Mouse (Mus musculus) stomach, embryonic 14.5 days (tissue): Measurements from ENCODE around the gene Trmt44. TPM values are rescaled to one million over a fixed set of nuclear protein-coding genes. Genes with fewer than 3 reads are reported as not detected.
A peak's percentile ranks its signal among the peaks of the same experiment; 100 is the strongest.

ENCODE experiments used
- ATAC-seq: fragments of 200-750 bp; cut with Nextera tagmentation; 2 replicates; pipeline ENCODE4 v1.8.0; 2017; ENCODE audit warnings: low read depth, moderate TSS enrichment; ENCODE audit not compliant: insufficient number of reproducible peaks, insufficient read depth, low FRiP score
- H3K27ac ChIP-seq: fragments of 300-500 bp; sonication (generic); 2 replicates; pipeline ENCODE4 v1.5.1; 2014; ENCODE audit warnings: mild to moderate bottlenecking, low read length, moderate library complexity, mixed read lengths
- H3K27me3 ChIP-seq: fragments of 300-500 bp; sonication (generic); 2 replicates; pipeline ENCODE4 v1.6.1; 2014; ENCODE audit warnings: low read length, control low read depth, mixed read lengths; ENCODE audit not compliant: control insufficient read depth, insufficient read depth
- H3K36me3 ChIP-seq: fragments of 300-500 bp; sonication (generic); 2 replicates; pipeline ENCODE4 v1.6.1; 2014; ENCODE audit warnings: mild to moderate bottlenecking, control low read depth, low read length, moderate library complexity, mixed read lengths; ENCODE audit not compliant: control insufficient read depth, insufficient read depth
- H3K4me1 ChIP-seq: fragments of 300-500 bp; sonication (generic); 2 replicates; pipeline ENCODE4 v1.6.1; 2014; ENCODE audit warnings: low read length, control low read depth, mixed read lengths; ENCODE audit not compliant: control insufficient read depth, insufficient read depth
- H3K4me2 ChIP-seq: fragments of 300-500 bp; sonication (generic); replicated peaks from 2 replicates; pipeline ENCODE4 v1.6.1; 2014; ENCODE audit warnings: low read depth, low read length, control low read depth
- H3K4me3 ChIP-seq: fragments of 300-500 bp; sonication (generic); 2 replicates; pipeline ENCODE4 v1.5.1; 2014; ENCODE audit warnings: low read depth, low read length, control low read depth
- H3K9ac ChIP-seq: fragments of 300-500 bp; sonication (generic); replicated peaks from 2 replicates; pipeline ENCODE4 v1.6.1; 2014; ENCODE audit warnings: low read depth, mild to moderate bottlenecking, control low read depth, low read length, moderate library complexity, mixed read lengths
- H3K9me3 ChIP-seq: fragments of 300-500 bp; sonication (generic); 2 replicates; pipeline ENCODE4 v1.6.1; 2016; ENCODE audit warnings: low read depth, low read length, control low read depth; ENCODE audit not compliant: control insufficient read depth
- WGBS: fragments of 180-500 bp; shearing (Covaris S2); extraction: QIAGEN DNeasy Blood & Tissue Kit; methylation state at CpG from one replicate; pipeline ENCODE4 v1.1.7; 2014; 5-methylcytosine and 5-hydroxymethylcytosine counted together
- polyA plus RNA-seq: library from polyadenylated mRNA; unstranded; fragments of >200 nt; fragmentation: Nextera tagmentation; extraction: Ambion mirVana; gene quantifications from 2 replicates; pipeline ENCODE4 v1.2.1, GENCODE M21; 2014

Gene Trmt44
- polyA plus RNA-seq, 1 experiment from 2014 or later: 8.7 TPM

DNA sequence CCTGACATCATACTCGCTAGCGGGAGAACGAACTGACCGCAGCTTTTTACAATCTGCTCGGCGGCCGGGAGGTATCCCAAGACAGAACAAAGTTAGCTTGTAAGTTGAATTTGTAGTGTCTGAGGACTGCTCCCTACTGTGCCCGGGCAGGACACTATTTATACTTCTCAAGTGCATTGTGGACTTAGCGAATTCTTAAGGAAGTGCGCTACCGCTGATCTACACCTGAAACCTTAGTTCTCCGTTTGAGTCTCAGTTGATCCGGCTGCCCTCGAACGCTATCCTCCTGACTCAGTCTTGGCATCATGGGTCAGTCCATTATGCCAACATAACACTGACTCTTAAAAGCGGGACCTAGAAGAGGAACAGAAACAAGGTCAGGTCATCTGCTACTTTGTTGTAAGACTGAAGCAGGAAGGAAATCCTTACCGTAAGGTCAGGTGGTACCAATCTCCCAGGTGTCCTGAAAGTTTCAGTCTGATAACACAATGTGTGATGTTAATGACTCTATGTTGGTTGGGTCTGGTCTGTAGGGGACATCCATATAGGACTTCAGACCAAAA, 8.4 kb upstream of the Trmt44 start:
- H3K27ac ChIP-seq: peak overlapping the region; percentile 45; the same call in 1 of the 2 replicates
- H3K9me3 ChIP-seq: no peaks in the 10 kb centered on the region
- peaks cover 7% of the 10 kb centered on the region; the same call in 1 of the 2 replicates for H3K36me3 ChIP-seq
- H3K9ac ChIP-seq: peak overlapping the region; percentile 43
- H3K27me3 ChIP-seq: no peaks in the 10 kb centered on the region
- H3K4me3 ChIP-seq: peak overlapping the region; percentile 59
- 0 out of 2 replicates have a peak, but pooled peaks have one; percentile 35 for ATAC-seq
- H3K4me1 ChIP-seq: no peaks in the 10 kb centered on the region; the same call in 1 of the 2 replicates
- WGBS: 3% methylated on average over 17 of the region's 17 CpGs
- H3K4me2 ChIP-seq: peak overlapping the region; percentile 82

DNA sequence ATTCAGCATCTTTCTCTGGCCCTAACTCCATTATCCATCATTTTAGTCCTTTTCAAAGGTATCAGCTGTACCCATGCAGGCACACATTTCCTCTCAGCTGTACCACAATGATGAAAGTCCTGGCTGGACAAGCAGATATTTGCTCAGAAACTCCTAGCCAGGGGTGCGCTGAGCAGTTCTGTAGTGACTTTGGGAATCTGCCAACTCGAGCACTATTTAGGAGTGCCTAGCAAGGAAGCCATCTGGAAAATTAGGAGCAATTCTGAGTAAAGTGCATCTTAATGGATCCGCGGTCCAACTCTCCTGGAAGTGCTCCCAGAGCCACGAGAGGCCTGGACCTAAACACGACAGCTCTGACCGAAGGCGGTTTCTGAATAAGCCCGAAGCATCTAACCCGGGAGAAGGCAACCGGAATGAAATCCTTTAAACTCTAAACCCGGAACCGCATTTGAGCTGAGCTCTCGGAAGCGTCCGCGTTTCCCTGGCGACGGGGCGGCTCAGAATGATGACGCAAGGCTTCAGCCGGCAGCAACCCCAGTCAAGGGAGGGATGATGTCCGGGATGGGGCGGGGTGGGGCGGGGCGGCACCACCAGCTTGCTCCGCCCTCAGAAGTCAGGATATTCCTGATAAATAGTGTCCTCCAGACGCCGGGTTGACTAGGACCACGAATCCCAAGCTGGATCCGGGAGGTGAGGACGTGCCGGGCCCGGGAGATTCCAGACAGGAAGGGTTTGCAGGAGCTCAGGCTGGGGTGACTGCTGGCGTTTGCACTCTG, 7.8 kb upstream of the Trmt44 start, which contains the start of gene Acox3:
TSS of gene Acox3 (plus strand) at position 596 of the 776 bp plus-strand sequence.
- WGBS: 1% methylated on average over 35 of the region's 35 CpGs
- peak within 1 kb of the TSS; percentile 82 for H3K4me2 ChIP-seq
- peak within 1 kb of the TSS; percentile 43 for H3K9ac ChIP-seq
- H3K27me3 ChIP-seq: no peaks in the 10 kb centered on the region
- peak; percentile 92 for ATAC-seq
- peak within 1 kb of the TSS; percentile 45; the same call in 1 of the 2 replicates for H3K27ac ChIP-seq
- H3K9me3 ChIP-seq: no peaks in the 10 kb centered on the region
- H3K4me3 ChIP-seq: peak within 1 kb of the TSS; percentile 59
- H3K4me1 ChIP-seq: no peaks in the 10 kb centered on the region; the same call in 1 of the 2 replicates
- H3K36me3 ChIP-seq: peaks cover 1% of the 10 kb centered on the region; the same call in 1 of the 2 replicates

DNA sequence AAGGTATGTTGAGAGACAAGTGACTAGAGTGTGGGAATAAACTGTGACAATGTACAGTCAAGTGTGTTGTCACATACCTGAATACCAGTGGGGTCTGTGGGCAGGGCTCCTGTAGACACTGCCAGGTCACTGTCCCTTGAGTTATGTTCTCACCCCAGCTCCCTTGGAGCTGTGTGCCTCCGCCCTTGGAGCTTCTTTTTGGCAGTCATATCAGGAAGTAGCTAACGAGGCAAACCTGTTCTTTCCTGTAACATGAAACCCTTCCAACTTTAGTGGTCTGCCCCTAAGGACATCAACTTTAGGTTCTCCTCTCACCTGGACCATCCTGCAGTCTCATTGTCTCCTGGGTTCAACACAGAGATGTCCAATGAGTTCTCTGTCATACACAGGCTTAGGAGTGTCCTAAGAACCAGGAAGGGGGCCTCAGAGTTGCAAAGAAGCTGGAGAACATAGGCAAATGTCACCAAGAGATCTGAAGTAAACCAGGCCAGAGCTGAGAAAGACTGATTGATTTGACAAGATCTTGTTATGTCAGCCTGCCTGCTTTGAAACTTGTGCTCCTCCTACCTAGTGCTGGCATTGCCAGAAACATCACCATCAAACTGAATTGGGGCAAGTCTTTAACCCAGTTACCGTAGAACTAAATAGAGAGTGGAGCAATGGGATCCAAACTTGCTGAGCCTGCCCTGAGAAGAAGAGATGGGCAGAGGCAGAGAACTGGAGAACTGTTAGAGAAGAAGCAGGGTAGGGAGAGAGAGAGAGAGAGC, 5.5 kb upstream of the Trmt44 start:
- no peak for ATAC-seq
- Histone ChIP-seq H3K4me1 (no peaks in the 10 kb centered on the region; the same call in 1 of the 2 replicates), H3K36me3 (no peaks in the 10 kb centered on the region), H3K27me3 (no peaks in the 10 kb centered on the region), H3K9me3 (no peaks in the 10 kb centered on the region), H3K9ac (no peak overlapping the region), H3K4me2 (no peak overlapping the region), H3K27ac (no peak overlapping the region), H3K4me3 (no peak overlapping the region)
- 48% methylated on average over 3 of the region's 3 CpGs for WGBS

DNA sequence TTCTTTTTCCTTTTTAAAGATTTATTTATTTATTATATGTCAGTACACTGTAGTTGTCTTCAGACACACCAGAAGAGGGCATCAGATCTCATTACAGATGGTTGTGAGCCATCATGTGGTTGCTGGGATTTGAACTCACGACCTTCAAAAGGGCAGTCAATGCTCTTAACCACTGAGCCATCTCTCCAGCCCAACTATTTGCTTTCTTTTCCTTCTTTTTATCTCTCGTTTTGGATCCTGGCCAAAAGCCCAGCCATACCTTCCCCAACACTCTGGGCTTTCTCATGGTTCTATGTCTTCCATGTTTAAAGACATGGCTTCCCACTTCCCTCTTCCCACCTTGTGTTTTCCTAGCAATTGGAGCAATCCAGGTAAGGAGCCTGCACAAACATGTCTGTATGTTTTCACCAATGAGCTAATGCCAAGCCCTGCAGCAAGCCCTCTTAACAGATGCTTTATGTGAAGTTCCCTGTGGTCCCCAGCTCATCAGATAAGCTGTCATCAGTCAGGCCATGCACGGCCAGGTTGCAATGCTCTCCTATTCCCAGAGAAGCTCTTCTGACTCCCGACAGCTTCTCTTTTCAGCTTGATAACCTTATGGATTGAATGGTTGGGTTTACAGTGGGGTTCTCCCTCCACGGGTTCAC, 4.5 kb upstream of the Trmt44 start:
- WGBS: 39% methylated on average over 5 of the region's 5 CpGs

DNA sequence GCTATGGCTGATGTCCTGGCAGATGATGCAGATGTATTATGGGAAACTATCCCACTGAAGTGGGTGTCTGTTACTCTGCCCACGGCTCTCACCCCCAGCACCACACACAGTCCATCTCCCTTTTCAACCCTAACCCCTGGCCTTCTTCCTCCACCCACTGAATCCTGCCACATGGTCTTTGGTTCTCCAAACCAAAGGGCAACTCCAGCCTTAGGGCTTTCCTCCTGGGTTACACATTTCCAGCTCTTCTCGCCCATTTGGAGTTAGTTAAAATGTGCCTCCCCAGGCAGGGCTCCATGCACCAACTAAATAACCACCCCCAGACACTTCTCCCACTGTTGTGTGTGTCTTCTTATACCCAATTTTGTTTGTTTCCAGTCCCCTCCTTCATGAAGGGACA, 3.5 kb upstream of the Trmt44 start:
- ATAC-seq: no peak
- no peaks in the 10 kb centered on the region for H3K27me3 ChIP-seq
- 70% methylated on average over 2 of the region's 2 CpGs for WGBS

More for the DNA sequence above, 4.5 kb upstream of the Trmt44 start:
- no peak overlapping the region for H3K9ac ChIP-seq
- no peaks in the 10 kb centered on the region for H3K36me3 ChIP-seq
- H3K9me3 ChIP-seq: no peaks in the 10 kb centered on the region
- H3K27me3 ChIP-seq: no peaks in the 10 kb centered on the region
- no peak overlapping the region for H3K4me2 ChIP-seq
- H3K27ac ChIP-seq: no peak overlapping the region
- H3K4me1 ChIP-seq: no peaks in the 10 kb centered on the region; the same call in 1 of the 2 replicates
- no peak for ATAC-seq
- no peak overlapping the region for H3K4me3 ChIP-seq

DNA sequence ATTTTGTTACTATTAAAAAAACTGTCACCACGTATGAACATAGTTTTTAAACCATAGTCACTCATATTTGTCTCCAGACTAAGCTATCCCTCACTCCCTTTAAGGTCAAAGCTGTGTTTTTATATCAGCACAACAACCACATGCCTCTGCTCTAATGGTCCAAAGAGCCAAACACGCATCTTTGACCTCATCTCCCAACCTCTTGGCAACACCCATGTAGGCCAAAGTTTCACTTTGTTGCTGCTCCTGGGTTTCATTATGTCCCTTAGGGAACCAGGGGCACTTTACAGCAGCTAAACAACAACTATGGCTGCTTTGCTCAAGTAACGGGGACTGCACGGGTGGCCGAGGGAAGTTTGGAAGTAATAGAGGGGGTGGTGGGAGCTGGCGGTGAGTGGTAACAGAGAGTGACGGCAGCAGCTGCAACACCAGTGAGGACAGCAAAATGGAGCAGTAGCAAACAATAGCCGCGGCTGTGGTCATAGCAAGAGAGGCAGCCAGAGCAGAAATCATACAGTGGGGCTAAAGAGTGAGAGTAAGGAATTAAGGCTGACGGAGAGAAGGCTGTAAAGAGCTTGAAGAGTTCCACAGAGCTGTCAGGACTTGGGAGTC, 1.6 kb upstream of the Trmt44 start:
- no peak for ATAC-seq
- no peak overlapping the region for H3K4me3 ChIP-seq
- H3K27ac ChIP-seq: no peak overlapping the region
- H3K4me1 ChIP-seq: peaks cover 7% of the 10 kb centered on the region
- H3K9me3 ChIP-seq: no peaks in the 10 kb centered on the region
- H3K9ac ChIP-seq: no peak overlapping the region
- H3K4me2 ChIP-seq: no peak overlapping the region
- WGBS: 88% methylated on average over 10 of the region's 10 CpGs
- peaks cover 5% of the 10 kb centered on the region; the same call in 1 of the 2 replicates for H3K36me3 ChIP-seq
- H3K27me3 ChIP-seq: no peaks in the 10 kb centered on the region

More for the DNA sequence above, 3.5 kb upstream of the Trmt44 start:
- Histone ChIP-seq H3K36me3 (no peaks in the 10 kb centered on the region), H3K4me3 (no peak overlapping the region), H3K4me2 (no peak overlapping the region), H3K27ac (no peak overlapping the region), H3K9me3 (no peaks in the 10 kb centered on the region), H3K4me1 (peaks cover 7% of the 10 kb centered on the region), H3K9ac (no peak overlapping the region)

DNA sequence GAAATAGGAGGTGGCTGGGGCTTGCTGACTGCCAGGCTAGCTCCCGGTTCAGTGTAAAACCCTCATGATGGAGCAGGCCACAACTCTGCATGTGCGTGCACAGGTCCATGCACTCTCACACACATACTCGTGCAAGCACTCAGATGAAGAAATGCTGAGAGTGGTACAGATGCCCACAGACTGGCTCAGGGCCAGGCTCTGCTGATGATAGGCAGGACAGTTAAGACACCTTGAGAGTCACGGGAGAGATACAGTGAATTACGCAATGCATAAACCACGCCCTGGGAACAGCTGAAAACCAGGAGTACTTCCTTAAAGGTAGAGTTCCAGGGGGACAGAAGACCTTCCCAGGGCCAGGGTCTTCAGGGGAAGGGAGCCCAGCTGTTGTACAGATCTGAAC, 3.3 kb downstream of the Trmt44 start:
- ATAC-seq: no peak
- Histone ChIP-seq H3K4me2 (no peak overlapping the region), H3K36me3 (peaks cover 37% of the 10 kb centered on the region), H3K4me3 (no peak overlapping the region), H3K27ac (no peak overlapping the region), H3K4me1 (peaks cover 7% of the 10 kb centered on the region), H3K9ac (no peak overlapping the region), H3K9me3 (no peaks in the 10 kb centered on the region), H3K27me3 (no peaks in the 10 kb centered on the region)
- WGBS: 91% methylated on average over 6 of the region's 6 CpGs
